Mouse (Mus musculus): ENCODE measurements around the gene Tlr8. TPM values are rescaled to one million over a fixed set of nuclear protein-coding genes. Genes with fewer than 3 reads are reported as not detected.
"Not testable (repeated sequence)": the region's sequence is repeated elsewhere in the genome, so short reads cannot be mapped to it uniquely, and the experiment has no call there.

Gene Tlr8
- not detected in 2 replicates for polyA plus RNA-seq (2012; ENCODE audit: insufficient read depth, insufficient read length, low replicate concordance, missing spikeins)

DNA sequence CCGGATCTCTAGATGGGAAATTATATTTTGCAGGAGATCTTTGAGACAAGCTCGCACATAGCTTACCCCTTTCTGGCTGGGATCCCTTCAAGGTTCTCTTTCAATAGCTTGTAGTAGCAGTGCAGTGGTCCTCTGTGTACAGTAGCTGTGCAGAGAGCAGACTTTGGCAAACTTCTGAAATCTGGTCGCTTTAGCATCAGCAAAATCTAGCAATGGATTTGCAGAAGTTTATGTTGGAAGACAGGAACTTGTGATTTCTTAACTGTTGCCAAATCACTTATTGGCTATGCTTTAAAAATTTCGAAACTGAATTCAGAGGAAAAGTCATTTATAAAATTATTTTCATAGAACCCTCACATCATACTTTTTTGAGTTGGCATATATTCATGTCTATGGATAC lies at the start of gene Tlr8:
Gene Tlr8 (minus strand): TSS at position 244 of the 400 bp plus-strand sequence.
- H3K27ac ChIP-seq (ENCODE audit: insufficient read depth, low read depth, low read length): no peak within 1 kb of the TSS
- no peaks in the 10 kb centered on the region for H3K4me1 ChIP-seq (ENCODE audit: control insufficient read depth, insufficient read depth, low read length)
- no peak within 1 kb of the TSS for H3K4me3 ChIP-seq (ENCODE audit: insufficient read depth, low read depth, low read length)
- TF ChIP-seq CTCF (IDR thresholded peaks at IDR 0.05; ENCODE audit: insufficient read depth, low read depth, low read length): no peak
- no peak for TF ChIP-seq POLR2A (IDR thresholded peaks at IDR 0.05; ENCODE audit: insufficient read depth, low read depth, low read length)
- 58% methylated on average over 4 of the region's 4 CpGs for WGBS

DNA sequence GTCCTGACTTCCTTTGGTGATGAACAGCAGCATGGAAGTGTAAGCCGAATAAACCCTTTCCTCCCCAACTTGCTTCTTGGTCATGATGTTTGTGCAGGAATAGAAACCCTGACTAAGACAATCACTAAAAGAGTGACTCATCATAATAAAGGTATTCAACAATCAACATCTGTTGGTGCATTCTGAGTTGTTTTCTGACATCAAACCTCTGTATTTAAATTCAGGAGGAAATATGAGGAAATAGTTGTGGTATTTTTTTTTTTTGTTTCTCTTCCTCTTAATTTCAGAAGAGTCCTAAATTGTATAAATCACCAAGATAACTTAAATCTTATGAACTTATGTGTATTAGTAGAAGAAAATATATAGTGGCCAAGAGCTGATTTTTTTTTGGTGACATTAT lies 37.9 kb upstream of the Tlr8 start:
- 91% methylated on average over 1 of the region's 1 CpGs for WGBS
- not testable (repeated sequence) for H3K4me1 ChIP-seq (ENCODE audit: control insufficient read depth, insufficient read depth, low read length); H3K27ac ChIP-seq (ENCODE audit: insufficient read depth, low read depth, low read length); H3K4me3 ChIP-seq (ENCODE audit: insufficient read depth, low read depth, low read length)

GRCm38 (mm10) chrX:167276953-167277352 lies 12.8 kb upstream of the Tlr8 start:
- H3K4me3 ChIP-seq (ENCODE audit: insufficient read depth, low read depth, low read length): no peak overlapping the region
- 21% methylated on average over 9 of the region's 9 CpGs for WGBS
- no peak overlapping the region for H3K27ac ChIP-seq (ENCODE audit: insufficient read depth, low read depth, low read length)
- no peak for TF ChIP-seq POLR2A (IDR thresholded peaks at IDR 0.05; ENCODE audit: insufficient read depth, low read depth, low read length)
- no peak for TF ChIP-seq CTCF (IDR thresholded peaks at IDR 0.05; ENCODE audit: insufficient read depth, low read depth, low read length)
- no peaks in the 10 kb centered on the region for H3K4me1 ChIP-seq (ENCODE audit: control insufficient read depth, insufficient read depth, low read length)

- WGBS: 53% methylated on average over 10 of the region's 10 CpGs
These were observed 12.4 kb upstream of the Tlr8 start for GRCm38 (mm10) chrX:167276551-167276950.

GRCm38 (mm10) chrX:167263530-167263929 lies 599 bp downstream of the Tlr8 start:
- WGBS: 79% methylated on average over 4 of the region's 4 CpGs
- Histone ChIP-seq H3K4me3 (ENCODE audit: insufficient read depth, low read depth, low read length) (no peak overlapping the region), H3K4me1 (ENCODE audit: control insufficient read depth, insufficient read depth, low read length) (no peaks in the 10 kb centered on the region), H3K27ac (ENCODE audit: insufficient read depth, low read depth, low read length) (no peak overlapping the region)
- TF ChIP-seq POLR2A (IDR thresholded peaks at IDR 0.05; ENCODE audit: insufficient read depth, low read depth, low read length) (no peak), CTCF (IDR thresholded peaks at IDR 0.05; ENCODE audit: insufficient read depth, low read depth, low read length) (no peak)

More at GRCm38 (mm10) chrX:167276551-167276950, 12.4 kb upstream of the Tlr8 start:
- Histone ChIP-seq H3K27ac (ENCODE audit: insufficient read depth, low read depth, low read length) (no peak overlapping the region), H3K4me3 (ENCODE audit: insufficient read depth, low read depth, low read length) (no peak overlapping the region), H3K4me1 (ENCODE audit: control insufficient read depth, insufficient read depth, low read length) (no peaks in the 10 kb centered on the region)
- TF ChIP-seq CTCF (IDR thresholded peaks at IDR 0.05; ENCODE audit: insufficient read depth, low read depth, low read length) (no peak), POLR2A (IDR thresholded peaks at IDR 0.05; ENCODE audit: insufficient read depth, low read depth, low read length) (no peak)

DNA sequence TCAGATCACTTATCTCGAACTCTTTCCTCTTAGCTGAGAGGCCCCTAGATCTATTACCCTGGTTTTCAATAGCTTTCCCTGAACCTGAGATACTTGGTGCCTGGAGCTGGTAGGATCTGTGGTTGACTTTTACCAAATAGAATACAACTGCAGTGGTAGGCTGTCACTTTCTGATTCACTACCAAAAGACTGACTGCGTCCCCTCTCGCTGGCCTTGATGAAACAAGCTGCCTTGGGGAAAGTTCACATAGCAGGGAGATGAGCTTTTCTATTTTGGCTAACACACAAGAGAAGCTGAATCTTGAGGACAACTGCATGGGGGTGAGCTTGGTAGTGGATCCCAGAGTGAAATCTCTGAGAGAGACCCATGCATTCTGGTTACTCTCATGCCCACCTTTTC lies 22.4 kb downstream of the Tlr8 start:
- TF ChIP-seq CTCF (IDR thresholded peaks at IDR 0.05; ENCODE audit: insufficient read depth, low read depth, low read length): no peak
- no peak for TF ChIP-seq POLR2A (IDR thresholded peaks at IDR 0.05; ENCODE audit: insufficient read depth, low read depth, low read length)
- no peak overlapping the region for H3K27ac ChIP-seq (ENCODE audit: insufficient read depth, low read depth, low read length)
- no peaks in the 10 kb centered on the region for H3K4me1 ChIP-seq (ENCODE audit: control insufficient read depth, insufficient read depth, low read length)
- H3K4me3 ChIP-seq (ENCODE audit: insufficient read depth, low read depth, low read length): no peak overlapping the region
- WGBS: 98% methylated on average over 3 of the region's 3 CpGs

DNA sequence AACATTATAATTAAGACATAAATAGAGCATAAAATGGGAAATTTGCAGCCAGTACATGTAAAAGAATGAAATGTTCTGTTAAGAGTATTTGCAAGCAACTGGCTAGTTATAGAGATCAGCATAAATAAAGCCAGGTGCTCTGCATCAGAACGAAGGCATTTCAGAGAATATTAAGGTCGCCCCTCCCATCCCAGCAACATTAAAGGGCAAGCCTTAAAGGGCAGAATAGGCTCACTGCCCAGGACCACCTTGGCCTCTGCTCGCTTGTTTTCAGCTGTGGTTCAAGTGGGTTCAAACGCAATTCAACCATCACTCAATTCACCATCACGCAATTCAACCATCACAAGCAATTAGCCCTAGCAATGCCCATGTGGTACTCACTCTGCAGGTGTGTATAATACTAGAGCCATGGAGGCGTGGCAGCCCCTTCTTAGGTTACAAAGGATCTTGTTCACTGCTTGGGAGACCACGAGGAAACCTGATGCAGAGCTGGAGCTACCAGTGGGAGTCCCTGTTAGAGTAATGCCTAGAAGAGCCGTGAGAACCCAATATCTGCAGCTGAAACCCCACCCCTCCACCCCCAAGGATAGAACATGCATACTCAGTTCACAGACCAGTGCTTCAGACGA lies 24.7 kb downstream of the Tlr8 start:
- H3K4me3 ChIP-seq (ENCODE audit: insufficient read depth, low read depth, low read length): no peak overlapping the region
- no peaks in the 10 kb centered on the region for H3K4me1 ChIP-seq (ENCODE audit: control insufficient read depth, insufficient read depth, low read length)
- no peak overlapping the region for H3K27ac ChIP-seq (ENCODE audit: insufficient read depth, low read depth, low read length)
- no peak for TF ChIP-seq CTCF (IDR thresholded peaks at IDR 0.05; ENCODE audit: insufficient read depth, low read depth, low read length)
- TF ChIP-seq POLR2A (IDR thresholded peaks at IDR 0.05; ENCODE audit: insufficient read depth, low read depth, low read length): no peak
- 51% methylated on average over 9 of the region's 9 CpGs for WGBS

DNA sequence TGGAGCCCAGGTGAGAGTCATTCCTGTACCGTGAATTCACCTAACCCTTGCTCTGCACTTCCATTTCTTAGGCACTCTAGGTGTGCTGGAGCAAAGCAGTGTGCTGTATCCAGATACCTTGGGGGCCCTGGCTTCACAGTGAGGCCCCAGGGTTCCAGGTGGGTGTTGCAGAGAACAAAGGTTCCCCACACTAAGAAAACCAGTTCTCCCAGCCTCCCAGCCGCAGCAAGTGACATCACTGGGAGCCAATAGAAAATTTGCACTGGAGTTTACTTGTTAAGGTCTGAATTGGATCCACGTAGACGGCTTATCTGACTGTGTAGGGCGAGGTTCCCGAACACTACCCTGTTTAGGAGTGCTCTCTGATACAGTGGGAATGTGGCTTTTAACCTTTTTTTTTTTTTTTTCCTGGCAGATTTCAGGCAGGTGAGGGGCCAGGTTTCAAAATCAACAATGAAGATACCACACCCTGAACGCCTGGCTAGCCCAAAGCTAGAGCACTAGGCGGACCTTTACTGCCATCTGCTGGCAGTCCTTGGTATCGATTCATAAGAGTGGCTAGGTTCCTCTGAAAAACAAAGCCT lies 30.9 kb downstream of the Tlr8 start:
- H3K4me3 ChIP-seq (ENCODE audit: insufficient read depth, low read depth, low read length): no peak overlapping the region
- H3K4me1 ChIP-seq (ENCODE audit: control insufficient read depth, insufficient read depth, low read length): no peaks in the 10 kb centered on the region
- WGBS: 28% methylated on average over 9 of the region's 9 CpGs
- no peak overlapping the region for H3K27ac ChIP-seq (ENCODE audit: insufficient read depth, low read depth, low read length)
- TF ChIP-seq POLR2A (IDR thresholded peaks at IDR 0.05; ENCODE audit: insufficient read depth, low read depth, low read length) (no peak), CTCF (IDR thresholded peaks at IDR 0.05; ENCODE audit: insufficient read depth, low read depth, low read length) (no peak)

DNA sequence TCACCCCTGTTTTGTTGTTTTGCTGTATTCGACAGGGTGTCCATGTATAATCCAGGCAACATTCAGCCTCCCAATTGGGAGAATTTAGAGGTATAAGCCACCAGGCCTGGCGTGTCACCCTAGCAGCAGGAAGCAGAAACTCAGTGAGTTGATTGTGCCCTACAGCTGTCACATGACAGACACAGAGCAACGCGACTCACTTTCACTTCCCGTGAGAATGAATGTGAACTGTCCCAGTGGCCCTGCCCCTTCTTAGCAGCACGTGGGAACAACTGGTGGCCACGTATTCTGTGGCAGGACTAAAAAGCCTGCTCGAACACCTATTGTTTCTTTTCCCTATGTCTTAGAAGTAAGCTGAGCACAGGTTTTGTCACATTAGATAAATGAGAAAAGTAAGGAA lies 33.0 kb downstream of the Tlr8 start:
- H3K4me3 ChIP-seq (ENCODE audit: insufficient read depth, low read depth, low read length): no peak overlapping the region
- TF ChIP-seq POLR2A (IDR thresholded peaks at IDR 0.05; ENCODE audit: insufficient read depth, low read depth, low read length) (no peak), CTCF (IDR thresholded peaks at IDR 0.05; ENCODE audit: insufficient read depth, low read depth, low read length) (no peak)
- WGBS: 67% methylated on average over 8 of the region's 8 CpGs
- no peaks in the 10 kb centered on the region for H3K4me1 ChIP-seq (ENCODE audit: control insufficient read depth, insufficient read depth, low read length)
- no peak overlapping the region for H3K27ac ChIP-seq (ENCODE audit: insufficient read depth, low read depth, low read length)
